Mouse (Mus musculus) limb, embryonic 12.5 days (tissue): Measurements from ENCODE around the gene Fbxl12. TPM values are rescaled to one million over a fixed set of nuclear protein-coding genes. Genes with fewer than 3 reads are reported as not detected.

Source experiments
- ATAC-seq: fragments of 200-750 bp; cut with Nextera tagmentation; 2 replicates; pipeline ENCODE4 v1.8.0; 2017; ENCODE audit warnings: low read depth, moderate TSS enrichment; ENCODE audit not compliant: insufficient number of reproducible peaks, insufficient read depth, low FRiP score, low TSS enrichment
- H3K27ac ChIP-seq: fragments of 300-500 bp; sonication (generic); 2 replicates; pipeline ENCODE4 v1.5.1; 2016; ENCODE audit warnings: mild to moderate bottlenecking, moderate library complexity
- H3K27me3 ChIP-seq: fragments of 300-500 bp; sonication (generic); 2 replicates; pipeline ENCODE4 v1.6.1; 2016; ENCODE audit warnings: mild to moderate bottlenecking, moderate library complexity
- H3K36me3 ChIP-seq: fragments of 300-500 bp; sonication (generic); 2 replicates; pipeline ENCODE4 v1.6.1; 2016; ENCODE audit warnings: mild to moderate bottlenecking, moderate library complexity
- H3K4me1 ChIP-seq: fragments of 300-500 bp; sonication (generic); replicated peaks from 2 replicates; pipeline ENCODE4 v1.6.1; 2016
- H3K4me2 ChIP-seq: fragments of 300-500 bp; sonication (generic); 2 replicates; pipeline ENCODE4 v1.6.1; 2016; ENCODE audit warnings: mild to moderate bottlenecking, moderate library complexity
- H3K4me3 ChIP-seq: fragments of 300-500 bp; sonication (generic); replicated peaks from 2 replicates; pipeline ENCODE4 v1.5.1; 2016; ENCODE audit warnings: mild to moderate bottlenecking
- H3K9ac ChIP-seq: fragments of 300-500 bp; sonication (generic); replicated peaks from 2 replicates; pipeline ENCODE4 v1.6.1; 2016; ENCODE audit warnings: mild to moderate bottlenecking, moderate library complexity
- H3K9me3 ChIP-seq: fragments of 300-500 bp; sonication (generic); 2 replicates; pipeline ENCODE4 v1.6.1; 2016; ENCODE audit warnings: mild to moderate bottlenecking, moderate library complexity
- WGBS: fragments of 180-500 bp; shearing (Covaris S2); methylation state at CpG from one replicate; pipeline ENCODE4 v1.1.7; 2016; 5-methylcytosine and 5-hydroxymethylcytosine counted together
- polyA plus RNA-seq: library from polyadenylated mRNA; unstranded; fragments of >200 nt; fragmentation: Nextera tagmentation; extraction: Ambion mirVana; gene quantifications from 2 replicates; pipeline ENCODE4 v1.2.1, GENCODE M21; 2016

Gene Fbxl12
- polyA plus RNA-seq, 1 experiment from 2014 or later = 20.9 TPM

GRCm38 (mm10) chr9:20631332-20631731, 13.2 kb downstream of the Fbxl12 start:
- Histone ChIP-seq H3K27ac (no peak overlapping the region), H3K9ac (no peak overlapping the region), H3K9me3 (no peaks in the 10 kb centered on the region), H3K27me3 (no peaks in the 10 kb centered on the region), H3K4me1 (no peaks in the 10 kb centered on the region), H3K36me3 (no peaks in the 10 kb centered on the region), H3K4me3 (no peak overlapping the region), H3K4me2 (no peak overlapping the region)
- ATAC-seq = no peak
- WGBS = 89% methylated on average over 2 of the region's 2 CpGs

GRCm38 (mm10) chr9:20616685-20617084, 27.9 kb downstream of the Fbxl12 start:
- H3K4me3 ChIP-seq = no peak overlapping the region
- 79% methylated on average over 2 of the region's 2 CpGs for WGBS
- ATAC-seq = no peak
- 0 out of 2 replicates have a peak, but pooled peaks cover 3% of the 10 kb centered on the region for H3K36me3 ChIP-seq
- H3K9me3 ChIP-seq = no peaks in the 10 kb centered on the region
- no peak overlapping the region for H3K9ac ChIP-seq
- H3K27ac ChIP-seq = no peak overlapping the region
- no peak overlapping the region for H3K4me2 ChIP-seq
- H3K4me1 ChIP-seq = no peaks in the 10 kb centered on the region
- H3K27me3 ChIP-seq = no peaks in the 10 kb centered on the region

- Histone ChIP-seq H3K27ac (no peak overlapping the region), H3K36me3 (peaks cover 12% of the 10 kb centered on the region), H3K4me3 (no peak overlapping the region), H3K9ac (no peak overlapping the region), H3K4me1 (no peaks in the 10 kb centered on the region), H3K4me2 (no peak overlapping the region), H3K9me3 (peaks cover 4% of the 10 kb centered on the region; the same call in 1 of the 2 replicates), H3K27me3 (no peaks in the 10 kb centered on the region)
- no peak for ATAC-seq
- WGBS = 89% methylated on average over 5 of the region's 5 CpGs
These were observed 32.6 kb downstream of the Fbxl12 start for GRCm38 (mm10) chr9:20611976-20612375.

- Histone ChIP-seq H3K27ac (no peak overlapping the region), H3K36me3 (peaks cover 12% of the 10 kb centered on the region), H3K4me3 (no peak overlapping the region), H3K9me3 (peaks cover 4% of the 10 kb centered on the region; the same call in 1 of the 2 replicates), H3K4me2 (no peak overlapping the region), H3K27me3 (no peaks in the 10 kb centered on the region), H3K4me1 (peaks cover 3% of the 10 kb centered on the region; the same call in 1 of the 2 replicates), H3K9ac (no peak overlapping the region)
- 90% methylated on average over 5 of the region's 5 CpGs for WGBS
- no peak for ATAC-seq
These were observed 34.6 kb downstream of the Fbxl12 start for GRCm38 (mm10) chr9:20609831-20610464.

- peak; percentile 76 for ATAC-seq
- peak overlapping the region; percentile 65 for H3K4me2 ChIP-seq
- H3K4me3 ChIP-seq = peak overlapping the region; percentile 66
- H3K36me3 ChIP-seq = peaks cover 12% of the 10 kb centered on the region
- H3K9ac ChIP-seq = peak overlapping the region; percentile 84
- peaks cover 3% of the 10 kb centered on the region; the same call in 1 of the 2 replicates for H3K4me1 ChIP-seq
- under 1% methylated on average over 57 of the region's 57 CpGs for WGBS
- peak overlapping the region; percentile 95 for H3K27ac ChIP-seq
- H3K27me3 ChIP-seq = no peaks in the 10 kb centered on the region
- H3K9me3 ChIP-seq = peaks cover 4% of the 10 kb centered on the region; the same call in 1 of the 2 replicates
These were observed 37.2 kb downstream of the Fbxl12 start for GRCm38 (mm10) chr9:20607100-20607974.

- Histone ChIP-seq H3K27me3 (no peaks in the 10 kb centered on the region), H3K4me2 (peak overlapping the region; percentile 65; the same call in 1 of the 2 replicates), H3K36me3 (peaks cover 14% of the 10 kb centered on the region), H3K9ac (no peak overlapping the region), H3K27ac (no peak overlapping the region), H3K9me3 (peaks cover 4% of the 10 kb centered on the region; the same call in 1 of the 2 replicates), H3K4me3 (no peak overlapping the region), H3K4me1 (peaks cover 3% of the 10 kb centered on the region; the same call in 1 of the 2 replicates)
- no peak for ATAC-seq
- 94% methylated on average over 1 of the region's 1 CpGs for WGBS
These were observed 38.3 kb downstream of the Fbxl12 start for GRCm38 (mm10) chr9:20606269-20606668.

GRCm38 (mm10) chr9:20601270-20601669, 43.3 kb downstream of the Fbxl12 start:
- H3K9me3 ChIP-seq = no peaks in the 10 kb centered on the region
- H3K27me3 ChIP-seq = no peaks in the 10 kb centered on the region
- peaks cover 17% of the 10 kb centered on the region; the same call in 1 of the 2 replicates for H3K36me3 ChIP-seq
- H3K4me1 ChIP-seq = no peaks in the 10 kb centered on the region
- H3K27ac ChIP-seq = no peak overlapping the region
- WGBS = 80% methylated on average over 6 of the region's 6 CpGs
- ATAC-seq = no peak
- no peak overlapping the region for H3K4me3 ChIP-seq
- no peak overlapping the region for H3K4me2 ChIP-seq
- H3K9ac ChIP-seq = no peak overlapping the region

- H3K4me1 ChIP-seq = no peaks in the 10 kb centered on the region
- H3K27ac ChIP-seq = peak within 1 kb of the TSS; percentile 90
- H3K4me3 ChIP-seq = peak within 1 kb of the TSS; percentile 58
- H3K27me3 ChIP-seq = peaks cover 9% of the 10 kb centered on the region; the same call in 1 of the 2 replicates
- under 1% methylated on average over 30 of the region's 30 CpGs for WGBS
- H3K9me3 ChIP-seq = no peaks in the 10 kb centered on the region
- H3K36me3 ChIP-seq = peaks cover 10% of the 10 kb centered on the region; the same call in 1 of the 2 replicates
- peak; percentile 98 for ATAC-seq
- peak within 1 kb of the TSS; percentile 68 for H3K9ac ChIP-seq
- H3K4me2 ChIP-seq = peak within 1 kb of the TSS; percentile 56
These were observed 63.4 kb downstream of the Fbxl12 start, which contains the start of gene Zfp846 for GRCm38 (mm10) chr9:20581175-20581634. Gene Zfp846 (plus strand): TSS chr9:20581291.

GRCm38 (mm10) chr9:20576591-20576990, 68.0 kb downstream of the Fbxl12 start:
- no peak overlapping the region for H3K27ac ChIP-seq
- 79% methylated on average over 2 of the region's 2 CpGs for WGBS
- no peaks in the 10 kb centered on the region for H3K9me3 ChIP-seq
- ATAC-seq = no peak
- H3K9ac ChIP-seq = no peak overlapping the region
- H3K36me3 ChIP-seq = no peaks in the 10 kb centered on the region
- H3K4me3 ChIP-seq = no peak overlapping the region
- no peaks in the 10 kb centered on the region for H3K4me1 ChIP-seq
- H3K27me3 ChIP-seq = peaks cover 18% of the 10 kb centered on the region; the same call in 1 of the 2 replicates
- H3K4me2 ChIP-seq = no peak overlapping the region

GRCm38 (mm10) chr9:20571060-20571459, 73.5 kb downstream of the Fbxl12 start:
- Histone ChIP-seq H3K4me1 (no peaks in the 10 kb centered on the region), H3K36me3 (no peaks in the 10 kb centered on the region), H3K27me3 (peaks cover 7% of the 10 kb centered on the region; the same call in 1 of the 2 replicates), H3K4me2 (no peak overlapping the region), H3K4me3 (no peak overlapping the region), H3K9me3 (no peaks in the 10 kb centered on the region), H3K27ac (no peak overlapping the region), H3K9ac (no peak overlapping the region)
- no peak for ATAC-seq
